Mouse (Mus musculus) ES-E14 (cell line): Measurements from ENCODE around the gene Prep. TPM values are rescaled to one million over a fixed set of nuclear protein-coding genes. Genes with fewer than 3 reads are reported as not detected.

Source experiments
- DNase-seq: peaks from one replicate; pipeline ENCODE4 v3.0.0-alpha.2; 2013; ENCODE audit warnings: low read depth, low spot score
- H3K27ac ChIP-seq: 2 replicates; pipeline ENCODE4 v1.5.1; 2012; ENCODE audit warnings: low read depth, mild to moderate bottlenecking, low read length, moderate library complexity, mixed read lengths; ENCODE audit not compliant: poor library complexity, insufficient read depth, severe bottlenecking
- H3K36me3 ChIP-seq: 2 replicates; pipeline ENCODE4 v1.6.1; 2012; ENCODE audit warnings: mild to moderate bottlenecking, low read length, moderate library complexity, mixed read lengths; ENCODE audit not compliant: control insufficient read depth, poor library complexity, insufficient read depth, severe bottlenecking
- H3K4me1 ChIP-seq, 2 experiments: fragments of 150-350 bp in 1 of 2; sonication (generic) in 1 of 2; 2 replicates each; pipeline ENCODE4 v1.6.1; 2012; ENCODE audit warnings: low read length in 2 of 2, mild to moderate bottlenecking in 1 of 2, mixed read lengths in 1 of 2; ENCODE audit not compliant: control insufficient read depth in 2 of 2, insufficient read depth in 2 of 2, poor library complexity in 1 of 2
- H3K4me3 ChIP-seq, 2 experiments: fragments of 150-350 bp in 1 of 2; sonication (generic) in 1 of 2; 2 replicates each; pipeline ENCODE4 v1.5.1; 2012; ENCODE audit warnings: low read length in 2 of 2, low read depth in 1 of 2, mild to moderate bottlenecking in 1 of 2, mixed read lengths in 1 of 2; ENCODE audit not compliant: insufficient read depth in 1 of 2, poor library complexity in 1 of 2, severe bottlenecking in 1 of 2
- H3K9ac ChIP-seq: 2 replicates; pipeline ENCODE4 v1.6.1; 2012; ENCODE audit warnings: low read depth, mild to moderate bottlenecking, low read length, mixed read lengths; ENCODE audit not compliant: poor library complexity, insufficient read depth, severe bottlenecking
- H3K9me3 ChIP-seq: fragments of 150-350 bp; sonication (generic); 2 replicates; pipeline ENCODE4 v1.6.1; 2012; ENCODE audit warnings: low read depth, mild to moderate bottlenecking, low read length; ENCODE audit not compliant: control insufficient read depth, insufficient read depth
- CHD2 ChIP-seq: IDR thresholded peaks from 2 replicates; pipeline ENCODE4 v1.6.1; 2014; ENCODE audit warnings: mild to moderate bottlenecking, low read depth, low read length, inconsistent platforms
- HCFC1 ChIP-seq: IDR thresholded peaks from 2 replicates; pipeline ENCODE4 v1.6.1; 2012; ENCODE audit warnings: low read length, inconsistent platforms, borderline replicate concordance; ENCODE audit not compliant: insufficient read depth
- MAFK ChIP-seq: IDR thresholded peaks from 2 replicates; pipeline ENCODE4 v1.6.1; 2014; ENCODE audit warnings: mild to moderate bottlenecking, low read depth, low read length, inconsistent platforms; ENCODE audit not compliant: insufficient read depth
- ZC3H11A ChIP-seq: IDR thresholded peaks from 2 replicates; pipeline ENCODE4 v1.6.1; 2012; ENCODE audit warnings: low read depth, mild to moderate bottlenecking, inconsistent platforms, low read length, borderline replicate concordance
- ZNF384 ChIP-seq: IDR thresholded peaks from 2 replicates; pipeline ENCODE4 v1.6.1; 2012; ENCODE audit warnings: low read depth, low read length, inconsistent platforms
- in situ Hi-C, 2 experiments: fragments of 600-800 bp; cut with MboI; formaldehyde crosslinking; loops; one replicate each; pipeline ENCODE4 v1.15.1; 2025; ENCODE audit warnings: low sequenced_read_pairs in 2 of 2, inconsistent platforms in 1 of 2; ENCODE audit not compliant: unreplicated experiment in 2 of 2
- total RNA-seq: library from RNA; depleted of rRNA; stranded (reverse); fragments of 300-350 nt; gene quantifications from 2 replicates; pipeline ENCODE4 v1.2.3, GENCODE M21; 2012

Prep gene
- total RNA-seq, 1 experiment, result 12.9 TPM

- Histone ChIP-seq H3K9ac (no peak overlapping the region), H3K4me1 (peaks cover 4% of the 10 kb centered on the region in 2 experiments; a peak in 1 of 4 replicates), H3K4me3 (no peak overlapping the region), H3K36me3 (no peaks in the 10 kb centered on the region), H3K9me3 (no peaks in the 10 kb centered on the region), H3K27ac (no peak overlapping the region)
- in situ Hi-C loops, result no loop called here
- TF ChIP-seq HCFC1 (no peak), MAFK (no peak), ZNF384 (no peak), ZC3H11A (no peak), CHD2 (no peak)
- no peak for DNase-seq
Observed at GRCm38 (mm10) chr10:45048622-45049021, 18.4 kb upstream of the Prep start.

GRCm38 (mm10) chr10:45051125-45051744, 15.8 kb upstream of the Prep start:
- peak; percentile 90 for DNase-seq
- peaks cover 4% of the 10 kb centered on the region in 2 experiments; a peak in 1 of 4 replicates for H3K4me1 ChIP-seq
- TF ChIP-seq CHD2 (no peak), HCFC1 (no peak), ZNF384 (no peak), MAFK (no peak), ZC3H11A (peak; percentile 69)
- no peak overlapping the region for H3K4me3 ChIP-seq
- H3K9me3 ChIP-seq, result no peaks in the 10 kb centered on the region
- no peak overlapping the region for H3K27ac ChIP-seq
- in situ Hi-C loops, result loop anchor here in 1 of 2 experiments (10.0 kb wide), 1 partner anchor 84 kb away; no protein-coding TSS in a partner anchor
- no peak overlapping the region for H3K9ac ChIP-seq
- H3K36me3 ChIP-seq, result no peaks in the 10 kb centered on the region

- in situ Hi-C loops, result loop anchor here in 1 of 2 experiments (10.0 kb wide), 1 partner anchor 76 kb away; no protein-coding TSS in a partner anchor
- H3K9me3 ChIP-seq, result no peaks in the 10 kb centered on the region
- no peak for DNase-seq
- TF ChIP-seq CHD2, result no peak
- TF ChIP-seq ZNF384, result no peak
- no peak for TF ChIP-seq ZC3H11A
- TF ChIP-seq MAFK, result no peak
- no peak for TF ChIP-seq HCFC1
- H3K4me1 ChIP-seq, result no peaks in the 10 kb centered on the region
- no peak overlapping the region for H3K4me3 ChIP-seq
- H3K36me3 ChIP-seq, result no peaks in the 10 kb centered on the region
- H3K27ac ChIP-seq, result no peak overlapping the region
- H3K9ac ChIP-seq, result no peak overlapping the region
Observed at GRCm38 (mm10) chr10:45058361-45058760, 8.6 kb upstream of the Prep start.

- Histone ChIP-seq H3K9me3 (no peaks in the 10 kb centered on the region), H3K4me1 (peaks cover 0 to 2% of the 10 kb centered on the region in 2 experiments; a peak in 1 of 4 replicates), H3K4me3 (no peak overlapping the region), H3K27ac (no peak overlapping the region), H3K36me3 (no peaks in the 10 kb centered on the region), H3K9ac (no peak overlapping the region)
- TF ChIP-seq MAFK (no peak), CHD2 (no peak), ZNF384 (no peak), HCFC1 (no peak), ZC3H11A (no peak)
- in situ Hi-C loops, result no loop called here
- no peak for DNase-seq
Observed at GRCm38 (mm10) chr10:45060841-45061240, 6.2 kb upstream of the Prep start.
